Mouse (Mus musculus) midbrain, embryonic 11.5 days (tissue): Measurements from ENCODE around the gene Lmln. TPM values are rescaled to one million over a fixed set of nuclear protein-coding genes. Genes with fewer than 3 reads are reported as not detected.
"Not testable (repeated sequence)": the region's sequence is repeated elsewhere in the genome, so short reads cannot be mapped to it uniquely, and the experiment has no call there.

ENCODE experiments used
- ATAC-seq: fragments of 200-750 bp; cut with Nextera tagmentation; 2 replicates; pipeline ENCODE4 v1.8.0; 2017; ENCODE audit warnings: moderate TSS enrichment, moderate library complexity; ENCODE audit not compliant: low FRiP score
- DNase-seq: peaks from one replicate; pipeline ENCODE4 v3.0.0; 2015; ENCODE audit warnings: low spot score; ENCODE audit errors: missing footprints
- H3K27ac ChIP-seq: fragments of 300-500 bp; sonication (generic); 2 replicates; pipeline ENCODE4 v1.5.1; 2014; ENCODE audit warnings: low read depth, low read length
- H3K27me3 ChIP-seq: fragments of 300-500 bp; sonication (generic); 2 replicates; pipeline ENCODE4 v1.6.1; 2014; ENCODE audit warnings: mild to moderate bottlenecking, low read length, moderate library complexity, mixed read lengths; ENCODE audit not compliant: control insufficient read depth, insufficient read depth
- H3K36me3 ChIP-seq: fragments of 300-500 bp; sonication (generic); 2 replicates; pipeline ENCODE4 v1.6.1; 2014; ENCODE audit warnings: mild to moderate bottlenecking, low read length, moderate library complexity, mixed read lengths; ENCODE audit not compliant: control insufficient read depth, insufficient read depth
- H3K4me1 ChIP-seq: fragments of 300-500 bp; sonication (generic); 2 replicates; pipeline ENCODE4 v1.6.1; 2014; ENCODE audit warnings: low read length; ENCODE audit not compliant: control insufficient read depth, insufficient read depth
- H3K4me2 ChIP-seq: fragments of 300-500 bp; sonication (generic); 2 replicates; pipeline ENCODE4 v1.6.1; 2014; ENCODE audit warnings: mild to moderate bottlenecking, moderate library complexity
- H3K4me3 ChIP-seq: fragments of 300-500 bp; sonication (generic); 2 replicates; pipeline ENCODE4 v1.5.1; 2014; ENCODE audit warnings: low read depth, low read length
- H3K9ac ChIP-seq: fragments of 300-500 bp; sonication (generic); 2 replicates; pipeline ENCODE4 v1.6.1; 2014; ENCODE audit warnings: low read length
- H3K9me3 ChIP-seq: fragments of 300-500 bp; sonication (generic); 2 replicates; pipeline ENCODE4 v1.6.1; 2016; ENCODE audit warnings: low read length; ENCODE audit not compliant: control insufficient read depth
- WGBS: fragments of 180-500 bp; shearing (Covaris S2); extraction: QIAGEN DNeasy Blood & Tissue Kit; methylation state at CpG from one replicate; pipeline ENCODE4 v1.1.7; 2014; 5-methylcytosine and 5-hydroxymethylcytosine counted together
- polyA plus RNA-seq: library from polyadenylated mRNA; unstranded; fragments of >200 nt; fragmentation: Nextera tagmentation; extraction: Ambion mirVana; gene quantifications from 2 replicates; pipeline ENCODE4 v1.2.1, GENCODE M21; 2014

The Lmln gene
- polyA plus RNA-seq, 1 experiment from 2014 or later: 2.7 TPM

- no peak overlapping the region for H3K27ac ChIP-seq
- H3K36me3 ChIP-seq: no peaks in the 10 kb centered on the region
- H3K4me1 ChIP-seq: no peaks in the 10 kb centered on the region
- no peak overlapping the region for H3K4me2 ChIP-seq
- H3K27me3 ChIP-seq: no peaks in the 10 kb centered on the region
- DNase-seq (no peak), ATAC-seq (no peak)
- no peaks in the 10 kb centered on the region for H3K9me3 ChIP-seq
- no peak overlapping the region for H3K4me3 ChIP-seq
- 93% methylated on average over 14 of the region's 14 CpGs for WGBS
- H3K9ac ChIP-seq: no peak overlapping the region
Observed at GRCm38 (mm10) chr16:33158590-33159071, 96.3 kb downstream of the Lmln start.

GRCm38 (mm10) chr16:33159363-33159762 lies 97.0 kb downstream of the Lmln start:
- Histone ChIP-seq H3K36me3 (no peaks in the 10 kb centered on the region), H3K4me3 (no peak overlapping the region), H3K9me3 (no peaks in the 10 kb centered on the region), H3K27me3 (no peaks in the 10 kb centered on the region), H3K4me1 (no peaks in the 10 kb centered on the region), H3K27ac (no peak overlapping the region), H3K9ac (no peak overlapping the region), H3K4me2 (no peak overlapping the region)
- DNase-seq (no peak), ATAC-seq (no peak)
- 89% methylated on average over 2 of the region's 2 CpGs for WGBS

- Histone ChIP-seq H3K9ac (no peak overlapping the region), H3K4me3 (no peak overlapping the region), H3K9me3 (no peaks in the 10 kb centered on the region), H3K4me2 (no peak overlapping the region), H3K27ac (no peak overlapping the region), H3K36me3 (no peaks in the 10 kb centered on the region), H3K27me3 (no peaks in the 10 kb centered on the region), H3K4me1 (no peaks in the 10 kb centered on the region)
- no peak for ATAC-seq
- WGBS: 83% methylated on average over 13 of the region's 13 CpGs
- DNase-seq: peak; percentile 65
Observed at GRCm38 (mm10) chr16:33163330-33164090, 101.2 kb downstream of the Lmln start.

GRCm38 (mm10) chr16:33166284-33166683 lies 104.0 kb downstream of the Lmln start:
- not testable (repeated sequence) for H3K9ac ChIP-seq, H3K27me3 ChIP-seq, H3K4me2 ChIP-seq, H3K4me1 ChIP-seq, H3K9me3 ChIP-seq, H3K36me3 ChIP-seq, ATAC-seq, H3K4me3 ChIP-seq, H3K27ac ChIP-seq
- peak; percentile 86 for DNase-seq
- 62% methylated on average over 6 of the region's 6 CpGs for WGBS

- Histone ChIP-seq H3K36me3 (no peaks in the 10 kb centered on the region), H3K9ac (no peak overlapping the region), H3K27me3 (no peaks in the 10 kb centered on the region), H3K9me3 (no peaks in the 10 kb centered on the region), H3K4me2 (no peak overlapping the region), H3K4me1 (no peaks in the 10 kb centered on the region), H3K27ac (no peak overlapping the region), H3K4me3 (no peak overlapping the region)
- WGBS: 41% methylated on average over 5 of the region's 5 CpGs
- ATAC-seq (no peak), DNase-seq (peak; percentile 81)
Observed at GRCm38 (mm10) chr16:33167537-33167936, 105.2 kb downstream of the Lmln start.

GRCm38 (mm10) chr16:33169471-33170034 lies 107.2 kb downstream of the Lmln start:
- no peak overlapping the region for H3K27ac ChIP-seq
- H3K4me3 ChIP-seq: no peak overlapping the region
- H3K36me3 ChIP-seq: no peaks in the 10 kb centered on the region
- H3K9ac ChIP-seq: no peak overlapping the region
- no peaks in the 10 kb centered on the region for H3K4me1 ChIP-seq
- 57% methylated on average over 8 of the region's 8 CpGs for WGBS
- DNase-seq (peak; percentile 71), ATAC-seq (no peak)
- no peak overlapping the region for H3K4me2 ChIP-seq
- no peaks in the 10 kb centered on the region for H3K27me3 ChIP-seq
- H3K9me3 ChIP-seq: no peaks in the 10 kb centered on the region

GRCm38 (mm10) chr16:33170716-33171587 lies 108.6 kb downstream of the Lmln start:
- Histone ChIP-seq H3K4me2 (no peak overlapping the region), H3K4me3 (no peak overlapping the region), H3K9ac (no peak overlapping the region), H3K4me1 (no peaks in the 10 kb centered on the region), H3K27me3 (no peaks in the 10 kb centered on the region), H3K36me3 (no peaks in the 10 kb centered on the region), H3K27ac (no peak overlapping the region), H3K9me3 (no peaks in the 10 kb centered on the region)
- WGBS: 81% methylated on average over 9 of the region's 9 CpGs
- DNase-seq: peak; percentile 33
- ATAC-seq: no peak

GRCm38 (mm10) chr16:33171800-33172199 lies 109.5 kb downstream of the Lmln start:
- H3K27ac ChIP-seq: no peak overlapping the region
- no peak overlapping the region for H3K4me3 ChIP-seq
- ATAC-seq (no peak), DNase-seq (peak; percentile 44)
- WGBS: 83% methylated on average over 6 of the region's 6 CpGs
- H3K9ac ChIP-seq: no peak overlapping the region
- no peaks in the 10 kb centered on the region for H3K36me3 ChIP-seq
- no peaks in the 10 kb centered on the region for H3K4me1 ChIP-seq
- no peaks in the 10 kb centered on the region for H3K9me3 ChIP-seq
- H3K27me3 ChIP-seq: no peaks in the 10 kb centered on the region
- no peak overlapping the region for H3K4me2 ChIP-seq

- Histone ChIP-seq H3K27ac (no peak overlapping the region), H3K9ac (no peak overlapping the region), H3K27me3 (no peaks in the 10 kb centered on the region), H3K4me3 (no peak overlapping the region), H3K4me1 (no peaks in the 10 kb centered on the region), H3K9me3 (no peaks in the 10 kb centered on the region), H3K36me3 (no peaks in the 10 kb centered on the region), H3K4me2 (no peak overlapping the region)
- WGBS: 82% methylated on average over 5 of the region's 5 CpGs
- no peak for ATAC-seq
- peak; percentile 49 for DNase-seq
Observed at GRCm38 (mm10) chr16:33173151-33173550, 110.8 kb downstream of the Lmln start.
